Mouse (Mus musculus) megakaryocyte, embryonic 14.5 days (primary cell): ENCODE measurements around the gene Gm28539.

Experiments used
- FLI1 ChIP-seq: IDR thresholded peaks from 2 replicates; pipeline ENCODE4 v1.6.1; 2012; ENCODE audit warnings: low read length, inconsistent platforms, mixed read lengths
- GATA1 ChIP-seq: IDR thresholded peaks from 3 replicates; pipeline ENCODE4 v1.6.1; 2012; ENCODE audit warnings: mixed read lengths, low read length, inconsistent platforms, borderline replicate concordance

- TF ChIP-seq GATA1 (no peak), FLI1 (no peak)
These were observed 23.9 kb upstream of the Gm28539 start for GRCm38 (mm10) chr16:18812385-18812910.
